Mouse (Mus musculus) heart, postnatal 36 days (tissue): ENCODE measurements around the gene Mau2. TPM values are rescaled to one million over a fixed set of nuclear protein-coding genes. Genes with fewer than 3 reads are reported as not detected.
"Not testable (repeated sequence)": the region's sequence is repeated elsewhere in the genome, so short reads cannot be mapped to it uniquely, and the experiment has no call there.

Experiments
- DNase-seq, 2 experiments: peaks; one replicate each; pipeline ENCODE4 v3.0.0; 2021 to 2022
- intact Hi-C: fragments of 180-260 bp; cut with DNase I; formaldehyde crosslinking; loops from one replicate; pipeline ENCODE4 v1.15.1; 2025
- total RNA-seq, 2 experiments: library from RNA; stranded (reverse); gene quantifications; 2 replicates each; pipeline ENCODE4 v1.2.3; 2021

The Mau2 gene
- 10 to 100 TPM; 35.3 to 38.6 TPM for total RNA-seq

GRCm38 (mm10) chr8:70042583-70043455 is at the start of gene Mau2, which contains the start of gene Sugp1:
TSS of gene Mau2 (minus strand) at chr8:70042734.
TSS of gene Sugp1 (plus strand) at chr8:70042813.
- DNase-seq: peak; percentile 96 to 99
- intact Hi-C loops: no loop called here

DNA sequence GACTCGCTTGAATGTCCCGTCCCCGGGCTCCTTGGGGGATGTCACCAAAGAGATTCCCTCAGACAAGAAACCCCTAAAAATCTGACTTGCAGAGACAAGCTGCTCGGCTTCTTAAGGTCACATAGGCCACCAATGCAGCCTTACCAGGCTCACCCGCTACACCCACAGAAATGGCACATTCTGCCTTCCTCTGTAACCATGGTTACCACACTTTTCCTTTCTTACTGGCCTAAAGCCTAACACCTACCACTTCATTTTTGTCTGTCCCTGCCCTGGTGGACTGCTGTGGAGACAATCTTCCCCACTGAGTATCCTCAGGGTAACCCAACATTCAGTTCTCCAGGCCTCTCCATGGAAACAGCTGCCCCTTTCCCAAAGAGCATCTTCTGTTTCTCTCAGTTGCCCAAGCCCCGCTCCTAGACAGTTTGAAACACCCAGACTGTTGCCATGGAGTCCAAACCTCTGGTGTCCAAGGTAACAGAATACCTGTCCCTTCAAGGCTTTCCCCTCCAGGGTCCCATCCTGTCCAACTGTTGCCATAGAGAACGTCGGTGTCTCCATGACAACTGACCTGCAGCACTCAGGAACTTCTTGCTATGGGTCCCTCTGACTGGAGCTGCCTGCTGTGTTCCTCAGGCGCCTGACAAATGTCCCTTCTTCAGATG is 46.9 kb upstream of the Mau2 start:
- intact Hi-C loops: no loop called here

GRCm38 (mm10) chr8:70087836-70088650 is 45.5 kb upstream of the Mau2 start:
- DNase-seq: peak; percentile 21 to 26
- intact Hi-C loops: loop anchor here (1.0 kb wide), 2 partner anchors 78 to 135 kb away; no protein-coding TSS in a partner anchor

More for the DNA sequence above, 46.9 kb upstream of the Mau2 start:
- DNase-seq: no peak

DNA sequence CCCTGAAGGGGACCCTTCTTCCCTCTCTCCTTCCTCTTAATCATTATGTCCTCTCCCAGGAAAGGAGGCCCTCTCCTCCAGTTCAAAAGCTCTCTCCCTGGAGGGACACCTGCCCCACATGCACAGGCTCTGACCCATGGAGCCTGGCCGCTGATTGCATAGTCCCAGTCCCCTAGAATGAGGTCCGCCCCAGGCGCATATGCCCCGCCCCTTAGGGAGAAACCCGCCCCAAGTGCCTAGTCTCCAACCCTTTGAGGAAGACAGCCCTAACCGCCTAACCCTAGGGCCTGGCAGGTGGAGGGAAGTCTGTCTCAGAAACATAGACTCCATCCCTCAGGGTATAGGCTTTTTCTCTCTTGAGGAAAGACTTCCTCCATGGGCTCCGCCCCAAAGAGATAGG is 44.7 kb upstream of the Mau2 start:
- no peak for DNase-seq
- intact Hi-C loops: no loop called here

GRCm38 (mm10) chr8:70086151-70086550 is 43.6 kb upstream of the Mau2 start:
- intact Hi-C loops: no loop called here
- DNase-seq: no peak

DNA sequence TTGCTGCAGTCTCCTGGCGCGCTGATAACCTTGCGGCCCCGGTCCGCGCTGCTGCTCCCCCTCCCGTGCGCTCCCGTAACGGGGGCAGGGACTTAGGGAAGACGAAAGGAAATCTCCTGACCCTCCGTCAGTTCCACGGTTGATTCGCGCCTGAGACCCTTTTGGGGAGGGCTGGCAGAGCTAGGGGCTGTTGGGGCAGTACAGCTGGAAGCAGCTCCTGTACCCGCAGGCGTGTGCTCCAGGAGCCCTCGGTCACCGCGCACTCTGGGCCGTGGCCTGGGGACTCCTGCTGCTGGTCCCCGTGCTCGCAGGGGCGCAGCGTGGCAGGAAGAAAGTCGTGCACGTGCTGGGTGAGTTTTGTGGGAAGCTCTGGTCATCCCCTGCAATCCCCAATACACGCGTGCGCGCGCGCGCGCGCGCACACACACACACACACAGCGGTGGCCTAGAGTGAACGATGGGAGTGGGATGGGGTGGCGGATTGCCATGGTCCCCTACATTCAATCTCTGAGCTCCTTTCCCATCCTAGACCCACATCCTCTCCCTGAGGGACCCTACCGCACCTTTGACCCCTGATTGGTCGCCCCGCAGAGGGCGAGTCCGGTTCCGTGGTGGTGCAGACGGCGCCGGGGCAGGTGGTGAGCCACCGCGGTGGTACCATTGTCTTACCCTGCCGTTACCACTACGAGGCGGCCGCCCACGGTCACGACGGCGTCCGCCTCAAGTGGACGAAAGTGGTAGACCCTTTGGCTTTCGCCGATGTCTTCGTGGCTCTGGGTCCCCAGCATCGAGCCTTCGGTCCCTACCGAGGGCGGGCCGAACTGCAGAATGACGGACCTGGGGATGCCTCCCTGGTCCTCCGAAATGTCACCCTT is 41.9 kb upstream of the Mau2 start:
- DNase-seq: no peak
- intact Hi-C loops: no loop called here

DNA sequence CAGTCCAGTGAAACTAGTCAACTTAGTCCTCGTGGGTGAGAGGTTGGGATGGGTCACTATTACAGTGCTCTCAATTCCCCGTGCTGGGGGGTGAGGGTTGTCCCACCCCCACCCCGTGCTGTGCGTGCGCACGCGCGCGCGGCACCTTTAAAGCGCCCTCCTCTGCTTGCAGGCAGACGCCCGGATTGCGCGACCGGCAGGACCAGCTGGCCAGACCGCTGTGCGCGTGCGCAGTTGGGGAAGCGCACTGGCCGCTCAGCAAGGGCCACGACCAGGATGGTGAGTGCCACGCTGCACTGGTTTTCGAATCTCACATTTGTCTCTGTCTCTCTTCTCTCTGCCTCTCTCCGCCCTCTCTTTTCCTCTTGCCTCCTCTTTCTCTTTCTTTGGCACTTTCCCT is 40.8 kb upstream of the Mau2 start, which contains the start of gene Hapln4:
Hapln4 (plus strand) TSS at position 173 of the 400 bp plus-strand sequence.
- intact Hi-C loops: no loop called here
- no peak for DNase-seq

GRCm38 (mm10) chr8:70081976-70082375 is 39.4 kb upstream of the Mau2 start:
- intact Hi-C loops: no loop called here

GRCm38 (mm10) chr8:70073682-70074081 is 31.1 kb upstream of the Mau2 start:
- intact Hi-C loops: no loop called here
- DNase-seq: no peak

More at GRCm38 (mm10) chr8:70081976-70082375, 39.4 kb upstream of the Mau2 start:
- DNase-seq: no peak

DNA sequence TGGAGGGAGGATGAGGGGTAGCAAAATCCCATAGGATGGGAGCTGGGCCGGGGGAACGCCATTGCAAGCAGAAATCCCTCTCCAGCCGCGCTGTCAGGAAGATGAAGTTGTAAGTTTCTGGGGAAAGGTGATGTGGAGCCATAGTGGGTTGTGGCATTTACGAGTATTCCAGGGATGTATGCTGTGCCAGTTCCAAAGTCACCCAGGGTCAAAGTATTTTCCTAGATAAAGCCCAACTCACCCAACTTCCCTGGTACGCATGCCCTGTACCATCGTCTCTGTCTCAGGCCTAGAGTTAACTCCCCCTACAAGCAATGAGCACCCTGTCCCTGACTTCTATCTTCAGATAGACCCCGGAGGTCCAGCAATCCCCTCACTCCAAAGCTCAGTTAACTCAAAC is 30.6 kb upstream of the Mau2 start:
- DNase-seq: no peak
- intact Hi-C loops: no loop called here

GRCm38 (mm10) chr8:70072441-70073069 is 30.0 kb upstream of the Mau2 start, which contains the start of gene Tm6sf2:
TSS of gene Tm6sf2 (plus strand) at chr8:70072924.
- intact Hi-C loops: no loop called here
- peak; percentile 43 to 58 for DNase-seq

- no peak for DNase-seq
- intact Hi-C loops: no loop called here
These were observed 29.4 kb upstream of the Mau2 start for GRCm38 (mm10) chr8:70071836-70072440.

DNA sequence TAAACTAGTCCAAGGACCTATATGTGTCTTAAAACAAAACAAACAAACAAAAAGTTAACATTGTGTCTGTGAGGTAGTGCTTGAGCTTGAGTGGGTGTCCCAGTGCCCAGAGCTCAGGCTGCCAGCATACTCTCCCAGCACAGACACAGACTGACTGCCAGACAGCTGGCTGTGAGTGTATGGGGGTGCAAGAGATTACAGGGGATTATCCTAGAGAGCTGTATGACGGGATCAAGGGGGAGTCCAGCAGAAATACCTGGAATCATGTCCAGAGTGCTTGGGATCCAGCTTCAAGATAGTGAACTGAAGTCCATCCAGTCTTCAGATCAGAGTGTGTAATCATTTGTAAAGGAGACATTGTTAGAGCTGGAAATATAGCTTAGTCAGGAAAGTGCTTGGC is 15.2 kb upstream of the Mau2 start:
- DNase-seq: no peak
- intact Hi-C loops: no loop called here

DNA sequence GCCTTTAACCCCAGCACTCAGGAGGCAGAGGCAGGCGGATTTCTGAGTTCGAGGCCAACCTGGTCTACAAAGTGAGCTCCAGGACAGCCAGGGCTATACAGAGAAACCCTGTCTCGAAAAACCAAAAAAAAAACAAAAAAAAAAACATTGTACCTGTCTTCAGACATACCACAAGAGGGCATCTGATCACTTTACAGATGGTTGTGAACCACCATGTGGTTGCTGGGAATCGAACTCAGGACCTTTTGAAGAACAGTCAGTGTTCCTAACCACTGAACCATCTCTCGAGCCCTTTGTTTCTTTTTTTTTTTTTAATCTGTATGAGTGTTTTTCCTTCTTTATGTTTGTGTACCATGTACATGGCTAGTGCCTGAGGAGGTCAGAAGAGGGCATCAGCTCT is 7.9 kb upstream of the Mau2 start:
- intact Hi-C loops, DNase-seq: not testable (repeated sequence)

GRCm38 (mm10) chr8:70049662-70050061 is 7.1 kb upstream of the Mau2 start:
- DNase-seq: no peak
- intact Hi-C loops: no loop called here

DNA sequence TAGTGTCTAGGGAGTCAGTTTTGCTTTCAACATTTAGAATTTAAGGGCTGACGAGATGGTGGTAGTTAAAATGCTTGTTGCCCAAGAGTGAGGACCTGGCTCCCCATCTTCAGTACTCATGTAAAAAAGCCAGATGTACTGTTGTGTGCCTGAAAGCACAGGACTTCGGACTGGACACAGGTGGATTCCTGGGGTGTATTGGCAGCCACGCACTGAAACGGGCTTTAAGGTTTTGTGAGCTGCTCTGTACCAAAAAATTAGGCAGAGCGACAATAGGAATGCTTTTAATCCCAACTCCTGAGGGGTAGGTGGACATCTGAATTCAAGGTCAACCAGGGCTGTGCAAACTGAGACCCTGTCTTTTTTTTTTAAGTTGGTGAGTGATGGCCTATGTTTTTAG is 1.5 kb upstream of the Mau2 start:
- intact Hi-C loops: no loop called here
- DNase-seq: no peak

DNA sequence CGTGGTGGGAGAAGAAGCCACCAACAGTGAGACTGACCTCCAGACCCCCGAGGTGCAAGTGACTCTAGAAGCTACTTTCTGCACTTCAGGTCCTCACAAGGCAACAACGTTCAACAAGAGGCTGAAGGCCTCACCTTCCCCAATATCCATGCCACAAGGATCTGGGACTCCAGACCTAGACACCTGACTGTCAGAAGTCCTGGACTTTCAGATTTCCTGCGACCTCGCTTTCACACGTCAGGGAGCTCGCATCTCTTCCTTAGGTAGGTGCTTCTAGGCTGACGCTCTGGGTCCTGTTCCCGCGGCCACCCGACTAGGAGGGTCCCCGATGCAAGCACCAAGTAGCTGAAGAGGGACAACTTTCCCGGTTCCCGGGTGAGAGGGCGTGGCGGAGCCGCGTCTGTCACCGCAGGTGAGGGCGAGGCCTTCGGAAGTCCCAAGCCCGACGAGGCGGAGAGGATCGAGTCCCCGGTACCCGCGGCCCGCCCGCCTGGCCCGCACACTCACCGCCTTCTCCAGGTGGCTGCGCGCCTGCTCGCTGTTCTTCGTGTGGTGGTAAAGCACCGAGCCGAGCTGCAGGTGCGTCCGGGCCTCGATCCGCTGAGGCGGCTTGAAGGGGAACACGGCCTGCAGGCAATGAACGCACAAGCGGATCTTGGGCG is 518 bp downstream of the Mau2 start:
- DNase-seq: peak in 1 of 2 experiments; percentile 5
- intact Hi-C loops: no loop called here

- no peak for DNase-seq
- intact Hi-C loops: no loop called here
These were observed 4.5 kb downstream of the Mau2 start for GRCm38 (mm10) chr8:70037994-70038393.
